Mouse (Mus musculus): Measurements from ENCODE around the gene Bpifc. TPM values are rescaled to one million over a fixed set of nuclear protein-coding genes. Genes with fewer than 3 reads are reported as not detected.

Bpifc gene
- polyA plus RNA-seq, 1 experiment from 2014 or later = 14.9 TPM

DNA sequence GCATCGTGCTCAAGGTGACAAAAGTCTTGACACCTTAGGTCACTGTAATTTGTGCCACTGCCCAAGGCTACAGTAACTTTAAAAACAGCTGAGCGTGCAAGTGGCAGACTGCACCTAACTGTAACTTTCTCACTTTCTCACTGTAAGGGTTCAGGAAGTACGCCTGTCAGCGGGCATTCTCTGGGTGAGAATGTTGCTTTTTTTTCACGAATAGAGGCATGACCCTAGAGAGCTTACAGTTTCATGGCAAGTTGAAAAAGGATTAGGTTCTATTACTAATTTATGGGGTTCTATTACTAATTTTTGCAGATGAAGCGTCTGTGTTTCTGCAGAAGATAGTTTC lies 10.8 kb upstream of the Bpifc start:
- WGBS = 2% methylated on average over 6 of the region's 6 CpGs
- Histone ChIP-seq H3K36me3 (ENCODE audit: control insufficient read depth, insufficient read depth, low read length) (no peaks in the 10 kb centered on the region), H3K4me2 (replicated peaks; ENCODE audit: low read depth) (peak overlapping the region; percentile 61), H3K4me3 (ENCODE audit: low read depth, low read length) (peak overlapping the region; percentile 88), H3K27ac (replicated peaks) (peak overlapping the region; percentile 98), H3K27me3 (ENCODE audit: control insufficient read depth, insufficient read depth, low read length) (no peaks in the 10 kb centered on the region), H3K9me3 (ENCODE audit: control insufficient read depth, low read length) (no peaks in the 10 kb centered on the region), H3K4me1 (replicated peaks; ENCODE audit: control insufficient read depth, insufficient read depth) (0 out of 2 replicates have a peak, but pooled peaks cover 3% of the 10 kb centered on the region), H3K9ac (ENCODE audit: low read length) (peak overlapping the region; percentile 77)
- ATAC-seq (ENCODE audit: low FRiP score, low TSS enrichment) = 0 out of 2 replicates have a peak, but pooled peaks have one; percentile 1
- TF ChIP-seq CTCF (IDR thresholded peaks at IDR 0.05; ENCODE audit: low read depth) (no peak), EP300 (optimal IDR thresholded peaks at IDR 0.05) (no peak)
- DNase-seq (ENCODE audit: low spot score) = no peak

DNA sequence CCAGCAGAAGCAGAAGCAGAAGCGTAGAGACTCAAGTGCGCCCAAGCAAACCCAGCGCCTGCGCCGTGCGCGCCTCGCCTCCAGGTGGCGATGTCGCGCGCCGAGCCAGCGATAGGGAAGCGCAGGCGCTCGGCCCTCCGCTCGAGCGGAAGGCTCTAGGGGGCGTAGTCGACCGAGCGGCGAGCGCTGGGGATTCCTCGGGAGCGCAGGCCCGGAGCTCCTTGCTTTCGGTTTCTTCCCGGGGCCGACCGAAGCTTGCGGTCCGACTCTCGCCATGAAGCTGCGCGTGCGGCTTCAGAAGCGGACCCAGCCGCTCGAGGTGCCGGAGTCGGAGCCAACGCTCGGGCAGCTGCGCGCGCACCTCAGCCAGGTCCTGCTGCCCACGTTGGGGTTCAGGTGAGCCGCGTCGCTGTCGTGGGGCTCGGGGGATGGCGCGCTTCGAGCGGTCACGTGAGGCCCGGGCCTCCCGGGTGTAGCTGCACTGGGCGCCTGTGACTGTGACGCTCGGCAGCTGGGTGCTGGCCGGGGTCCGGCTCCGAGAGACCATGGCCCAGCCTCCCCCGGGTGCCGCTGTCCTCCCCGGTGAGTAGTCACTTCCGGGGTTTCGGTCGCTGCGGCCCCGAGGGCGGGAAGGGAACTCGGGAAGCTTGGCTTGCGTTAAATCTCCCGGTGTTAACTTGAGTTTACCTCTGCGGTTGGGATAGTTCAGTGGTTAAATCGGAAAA lies 10.2 kb upstream of the Bpifc start, which contains the start of gene Fbxo7:
Fbxo7 (plus strand) TSS at position 224 of the 725 bp plus-strand sequence.
- peak within 1 kb of the TSS; percentile 98 for H3K27ac ChIP-seq (replicated peaks)
- H3K4me1 ChIP-seq (replicated peaks; ENCODE audit: control insufficient read depth, insufficient read depth) = 0 out of 2 replicates have a peak, but pooled peaks cover 3% of the 10 kb centered on the region
- TF ChIP-seq EP300 (optimal IDR thresholded peaks at IDR 0.05) (no peak), CTCF (IDR thresholded peaks at IDR 0.05; ENCODE audit: low read depth) (peak; percentile 99)
- H3K4me2 ChIP-seq (replicated peaks; ENCODE audit: low read depth) = peak within 1 kb of the TSS; percentile 61
- H3K36me3 ChIP-seq (ENCODE audit: control insufficient read depth, insufficient read depth, low read length) = no peaks in the 10 kb centered on the region
- under 1% methylated on average over 82 of the region's 82 CpGs for WGBS
- no peaks in the 10 kb centered on the region for H3K9me3 ChIP-seq (ENCODE audit: control insufficient read depth, low read length)
- DNase-seq (ENCODE audit: low spot score) (peak; percentile 94), ATAC-seq (ENCODE audit: low FRiP score, low TSS enrichment) (peak; percentile 97)
- no peaks in the 10 kb centered on the region for H3K27me3 ChIP-seq (ENCODE audit: control insufficient read depth, insufficient read depth, low read length)
- peak within 1 kb of the TSS; percentile 77 for H3K9ac ChIP-seq (ENCODE audit: low read length)
- H3K4me3 ChIP-seq (ENCODE audit: low read depth, low read length) = peak within 1 kb of the TSS; percentile 88

GRCm38 (mm10) chr10:86021408-86021748 lies 9.7 kb upstream of the Bpifc start:
- ATAC-seq (ENCODE audit: low FRiP score, low TSS enrichment) (no peak; the same call in 1 of the 2 replicates), DNase-seq (ENCODE audit: low spot score) (no peak)
- peak overlapping the region; percentile 65 for H3K27ac ChIP-seq (replicated peaks)
- no peaks in the 10 kb centered on the region for H3K27me3 ChIP-seq (ENCODE audit: control insufficient read depth, insufficient read depth, low read length)
- H3K9ac ChIP-seq (ENCODE audit: low read length) = peak overlapping the region; percentile 31; the same call in 1 of the 2 replicates
- TF ChIP-seq CTCF (IDR thresholded peaks at IDR 0.05; ENCODE audit: low read depth) (no peak), EP300 (optimal IDR thresholded peaks at IDR 0.05) (no peak)
- 0% methylated on average over 3 of the region's 3 CpGs for WGBS
- H3K4me2 ChIP-seq (replicated peaks; ENCODE audit: low read depth) = peak overlapping the region; percentile 61
- peak overlapping the region; percentile 88; the same call in 1 of the 2 replicates for H3K4me3 ChIP-seq (ENCODE audit: low read depth, low read length)
- H3K4me1 ChIP-seq (replicated peaks; ENCODE audit: control insufficient read depth, insufficient read depth) = 0 out of 2 replicates have a peak, but pooled peaks cover 3% of the 10 kb centered on the region
- H3K9me3 ChIP-seq (ENCODE audit: control insufficient read depth, low read length) = no peaks in the 10 kb centered on the region
- no peaks in the 10 kb centered on the region for H3K36me3 ChIP-seq (ENCODE audit: control insufficient read depth, insufficient read depth, low read length)

DNA sequence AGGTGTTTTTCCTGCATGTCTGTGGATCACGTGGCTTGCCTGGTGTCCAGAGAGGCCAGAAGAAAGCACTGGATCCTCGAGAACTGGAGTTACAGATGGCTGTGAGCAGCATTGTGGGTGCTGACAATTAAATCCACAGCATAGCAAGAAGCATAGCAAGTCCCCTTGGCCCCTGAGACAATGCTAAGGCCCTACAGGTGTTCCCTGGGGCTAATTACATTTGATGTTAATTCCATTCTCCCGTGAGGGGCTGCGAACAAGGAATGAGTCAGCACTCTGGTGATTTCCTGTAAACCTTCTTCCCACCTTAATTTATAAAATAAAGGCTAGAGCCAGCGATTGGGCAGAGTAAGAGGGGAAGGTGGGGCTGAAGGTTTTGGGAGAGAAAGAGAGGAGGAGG lies 7.1 kb upstream of the Bpifc start:
- H3K36me3 ChIP-seq (ENCODE audit: control insufficient read depth, insufficient read depth, low read length) = no peaks in the 10 kb centered on the region

GRCm38 (mm10) chr10:86017781-86018180 lies 6.1 kb upstream of the Bpifc start:
- no peak for ATAC-seq (ENCODE audit: low FRiP score, low TSS enrichment)
- H3K9ac ChIP-seq (ENCODE audit: low read length) = no peak overlapping the region
- no peaks in the 10 kb centered on the region for H3K27me3 ChIP-seq (ENCODE audit: control insufficient read depth, insufficient read depth, low read length)
- DNase-seq (ENCODE audit: low spot score) = no peak
- 0 out of 2 replicates have a peak, but pooled peaks cover 3% of the 10 kb centered on the region for H3K4me1 ChIP-seq (replicated peaks; ENCODE audit: control insufficient read depth, insufficient read depth)
- no peak overlapping the region for H3K4me2 ChIP-seq (replicated peaks; ENCODE audit: low read depth)
- H3K27ac ChIP-seq (replicated peaks) = no peak overlapping the region
- 92% methylated on average over 7 of the region's 7 CpGs for WGBS
- no peaks in the 10 kb centered on the region for H3K36me3 ChIP-seq (ENCODE audit: control insufficient read depth, insufficient read depth, low read length)
- H3K9me3 ChIP-seq (ENCODE audit: control insufficient read depth, low read length) = no peaks in the 10 kb centered on the region
- no peak overlapping the region for H3K4me3 ChIP-seq (ENCODE audit: low read depth, low read length)
- TF ChIP-seq EP300 (optimal IDR thresholded peaks at IDR 0.05) = no peak
- TF ChIP-seq CTCF (IDR thresholded peaks at IDR 0.05; ENCODE audit: low read depth) = no peak

More for the DNA sequence above, 7.1 kb upstream of the Bpifc start:
- H3K4me2 ChIP-seq (replicated peaks; ENCODE audit: low read depth) = no peak overlapping the region
- 33% methylated on average over 5 of the region's 5 CpGs for WGBS
- H3K4me3 ChIP-seq (ENCODE audit: low read depth, low read length) = no peak overlapping the region
- H3K27ac ChIP-seq (replicated peaks) = no peak overlapping the region
- 0 out of 2 replicates have a peak, but pooled peaks cover 3% of the 10 kb centered on the region for H3K4me1 ChIP-seq (replicated peaks; ENCODE audit: control insufficient read depth, insufficient read depth)
- no peaks in the 10 kb centered on the region for H3K9me3 ChIP-seq (ENCODE audit: control insufficient read depth, low read length)
- no peak overlapping the region for H3K9ac ChIP-seq (ENCODE audit: low read length)
- no peak for ATAC-seq (ENCODE audit: low FRiP score, low TSS enrichment)
- H3K27me3 ChIP-seq (ENCODE audit: control insufficient read depth, insufficient read depth, low read length) = no peaks in the 10 kb centered on the region
- no peak for TF ChIP-seq EP300 (optimal IDR thresholded peaks at IDR 0.05)
- no peak for TF ChIP-seq CTCF (IDR thresholded peaks at IDR 0.05; ENCODE audit: low read depth)
- no peak for DNase-seq (ENCODE audit: low spot score)

DNA sequence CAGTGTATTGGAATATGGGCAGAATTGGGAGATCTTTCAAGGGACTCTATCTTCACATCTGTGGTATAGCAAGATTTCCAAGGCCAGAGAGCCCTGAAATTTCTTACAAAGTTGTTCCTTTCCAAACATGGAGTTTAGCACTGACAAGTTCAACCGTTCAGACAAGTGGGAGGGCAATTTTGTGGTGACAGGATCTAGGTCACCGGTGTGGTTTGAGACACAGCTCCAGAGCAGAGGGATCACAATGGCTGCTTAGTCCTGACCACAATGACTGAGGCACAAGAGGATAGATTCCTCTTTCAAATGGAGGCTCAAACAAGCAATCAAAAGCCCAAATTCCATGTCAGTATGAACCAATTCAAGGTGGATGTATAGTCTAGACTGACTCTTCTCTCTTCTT lies 523 bp downstream of the Bpifc start:
- Histone ChIP-seq H3K36me3 (ENCODE audit: control insufficient read depth, insufficient read depth, low read length) (no peaks in the 10 kb centered on the region), H3K27me3 (ENCODE audit: control insufficient read depth, insufficient read depth, low read length) (no peaks in the 10 kb centered on the region), H3K4me3 (ENCODE audit: low read depth, low read length) (no peak overlapping the region), H3K4me2 (replicated peaks; ENCODE audit: low read depth) (no peak overlapping the region), H3K27ac (replicated peaks) (peak overlapping the region; percentile 24; the same call in 1 of the 2 replicates), H3K9ac (ENCODE audit: low read length) (no peak overlapping the region), H3K9me3 (ENCODE audit: control insufficient read depth, low read length) (no peaks in the 10 kb centered on the region), H3K4me1 (replicated peaks; ENCODE audit: control insufficient read depth, insufficient read depth) (no peaks in the 10 kb centered on the region)
- DNase-seq (ENCODE audit: low spot score) (no peak), ATAC-seq (ENCODE audit: low FRiP score, low TSS enrichment) (no peak)
- TF ChIP-seq CTCF (IDR thresholded peaks at IDR 0.05; ENCODE audit: low read depth) (no peak), EP300 (optimal IDR thresholded peaks at IDR 0.05) (no peak)
- 75% methylated on average over 2 of the region's 2 CpGs for WGBS
